Mouse (Mus musculus): ENCODE measurements around the gene Gm3594. TPM values are rescaled to one million over a fixed set of nuclear protein-coding genes. Genes with fewer than 3 reads are reported as not detected.

The Gm3594 gene
- not detected in 2 replicates for polyA plus RNA-seq (2015; fragmentation: Nextera tagmentation; extraction: Ambion mirVana)

GRCm38 (mm10) chr14:6444511-6444910, at the start of gene Gm3594:
Gm3594 (minus strand) TSS chr14:6444611.

DNA sequence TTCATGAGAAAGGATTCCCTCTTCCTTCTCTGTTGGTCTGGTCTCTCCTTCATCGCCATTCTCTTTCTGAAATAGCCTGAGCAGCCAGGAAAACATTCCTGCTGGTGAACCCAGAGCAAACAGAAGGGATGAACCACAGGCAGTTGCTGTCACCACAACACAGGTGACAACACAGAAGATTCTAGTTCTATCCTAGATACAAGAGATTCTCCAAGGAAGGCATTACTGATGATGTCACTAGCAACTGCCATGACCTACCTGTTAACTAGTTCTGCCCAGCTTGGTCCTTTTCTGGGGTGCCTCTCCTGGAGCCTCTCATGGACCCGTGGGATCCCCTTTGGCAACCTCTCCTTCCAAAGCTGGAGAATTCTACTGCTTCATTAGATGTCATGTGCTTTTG, 32.0 kb downstream of the Gm3594 start, which contains the start of gene Gm3591:
Gene Gm3591, minus strand, starts transcription at position 101 of the 400 bp plus-strand sequence.

GRCm38 (mm10) chr14:6390219-6390618, 54.2 kb downstream of the Gm3594 start, which contains the start of gene Gm16440:
Gm16440 (minus strand) TSS chr14:6390319.

Other genes with a start within 250 kb of the Gm3594 start
- gene Gm21560, start 225.3 kb downstream of the Gm3594 start, polyA plus RNA-seq (2015; fragmentation: Nextera tagmentation; extraction: Ambion mirVana) = not detected in 2 replicates
- gene Gm3411, start 157.4 kb downstream of the Gm3594 start, polyA plus RNA-seq (2015; fragmentation: Nextera tagmentation; extraction: Ambion mirVana) = 7.1 and 8.2 TPM in 2 replicates
- gene Gm21103, start 139.8 kb downstream of the Gm3594 start, polyA plus RNA-seq (2015; fragmentation: Nextera tagmentation; extraction: Ambion mirVana) = not detected in 2 replicates
- gene Gm3618, start 100.9 kb downstream of the Gm3594 start, polyA plus RNA-seq (2015; fragmentation: Nextera tagmentation; extraction: Ambion mirVana) = not detected in 2 replicates
- not detected in 2 replicates for gene Gm16440, start 54.3 kb downstream of the Gm3594 start, polyA plus RNA-seq (2015; fragmentation: Nextera tagmentation; extraction: Ambion mirVana)
- gene Gm3591, start 32.1 kb downstream of the Gm3594 start, polyA plus RNA-seq (2015; fragmentation: Nextera tagmentation; extraction: Ambion mirVana) = 4.2 and 7.7 TPM in 2 replicates
- not detected in 2 replicates for gene Gm8356, start 92.7 kb upstream of the Gm3594 start, polyA plus RNA-seq (2015; fragmentation: Nextera tagmentation; extraction: Ambion mirVana)
- 0.66 and 1.4 TPM in 2 replicates for gene Gm3629, start 146.0 kb upstream of the Gm3594 start, polyA plus RNA-seq (2015; fragmentation: Nextera tagmentation; extraction: Ambion mirVana)
- 0.44 TPM in 1 of 2 replicates, not detected in the other for gene Gm3460, start 177.8 kb upstream of the Gm3594 start, polyA plus RNA-seq (2015; fragmentation: Nextera tagmentation; extraction: Ambion mirVana)
- not detected in 2 replicates for gene Gm10251, start 239.6 kb upstream of the Gm3594 start, polyA plus RNA-seq (2015; fragmentation: Nextera tagmentation; extraction: Ambion mirVana)